Mouse (Mus musculus) neural tube, embryonic 11.5 days (tissue): ENCODE measurements around the gene Ugt8a. TPM values are rescaled to one million over a fixed set of nuclear protein-coding genes. Genes with fewer than 3 reads are reported as not detected.

Experiments used
- ATAC-seq: fragments of 200-750 bp; cut with Nextera tagmentation; 2 replicates; pipeline ENCODE4 v1.8.0; 2017; ENCODE audit warnings: moderate number of reproducible peaks, mild to moderate bottlenecking, moderate TSS enrichment, moderate library complexity; ENCODE audit not compliant: insufficient read depth, low FRiP score, low TSS enrichment
- DNase-seq: peaks from one replicate; pipeline ENCODE4 v3.0.0-alpha.2; 2015; ENCODE audit warnings: low spot score
- H3K27ac ChIP-seq: fragments of 300-500 bp; sonication (generic); 2 replicates; pipeline ENCODE4 v1.5.1; 2014; ENCODE audit warnings: low read depth, mild to moderate bottlenecking, low read length
- H3K27me3 ChIP-seq: fragments of 300-500 bp; sonication (generic); 2 replicates; pipeline ENCODE4 v1.6.1; 2014; ENCODE audit warnings: mild to moderate bottlenecking, low read length, mixed read lengths; ENCODE audit not compliant: control insufficient read depth, insufficient read depth
- H3K36me3 ChIP-seq: fragments of 300-500 bp; sonication (generic); 2 replicates; pipeline ENCODE4 v1.6.1; 2014; ENCODE audit warnings: mild to moderate bottlenecking, low read length, moderate library complexity, mixed read lengths; ENCODE audit not compliant: control insufficient read depth, insufficient read depth
- H3K4me1 ChIP-seq: fragments of 300-500 bp; sonication (generic); 2 replicates; pipeline ENCODE4 v1.6.1; 2014; ENCODE audit warnings: low read length, mixed read lengths; ENCODE audit not compliant: control insufficient read depth, insufficient read depth
- H3K4me2 ChIP-seq: fragments of 300-500 bp; sonication (generic); 2 replicates; pipeline ENCODE4 v1.6.1; 2014; ENCODE audit warnings: low read depth, mild to moderate bottlenecking, moderate library complexity
- H3K4me3 ChIP-seq: fragments of 300-500 bp; sonication (generic); 2 replicates; pipeline ENCODE4 v1.5.1; 2014; ENCODE audit warnings: low read depth, low read length
- H3K9ac ChIP-seq: fragments of 300-500 bp; sonication (generic); 2 replicates; pipeline ENCODE4 v1.6.1; 2014; ENCODE audit warnings: mild to moderate bottlenecking, low read length
- H3K9me3 ChIP-seq: fragments of 300-500 bp; sonication (generic); 2 replicates; pipeline ENCODE4 v1.6.1; 2016; ENCODE audit warnings: low read length; ENCODE audit not compliant: control insufficient read depth
- WGBS: fragments of 180-500 bp; shearing (Covaris S2); extraction: QIAGEN DNeasy Blood & Tissue Kit; methylation state at CpG from one replicate; pipeline ENCODE4 v1.1.7; 2014; 5-methylcytosine and 5-hydroxymethylcytosine counted together
- polyA plus RNA-seq: library from polyadenylated mRNA; unstranded; fragments of >200 nt; fragmentation: Nextera tagmentation; extraction: Ambion mirVana; gene quantifications from 2 replicates; pipeline ENCODE4 v1.2.1, GENCODE M21; 2014

The Ugt8a gene
- polyA plus RNA-seq, 1 experiment from 2014 or later, result 4.4 TPM

GRCm38 (mm10) chr3:125940811-125941210 lies 2.4 kb upstream of the Ugt8a start:
- H3K4me2 ChIP-seq, result no peak overlapping the region
- H3K9me3 ChIP-seq, result no peaks in the 10 kb centered on the region
- 0 out of 2 replicates have a peak, but pooled peaks cover 4% of the 10 kb centered on the region for H3K27me3 ChIP-seq
- no peak overlapping the region for H3K9ac ChIP-seq
- no peak overlapping the region for H3K27ac ChIP-seq
- H3K36me3 ChIP-seq, result no peaks in the 10 kb centered on the region
- ATAC-seq (no peak), DNase-seq (no peak)
- no peak overlapping the region for H3K4me3 ChIP-seq
- 78% methylated on average over 3 of the region's 3 CpGs for WGBS
- peaks cover 4% of the 10 kb centered on the region; the same call in 1 of the 2 replicates for H3K4me1 ChIP-seq

- ATAC-seq, result peak; percentile 80
- Histone ChIP-seq H3K9ac (no peak overlapping the region), H3K4me3 (peak overlapping the region; percentile 70), H3K4me2 (peak overlapping the region; percentile 85), H3K4me1 (peaks cover 4% of the 10 kb centered on the region; the same call in 1 of the 2 replicates), H3K36me3 (no peaks in the 10 kb centered on the region), H3K27ac (no peak overlapping the region), H3K9me3 (no peaks in the 10 kb centered on the region), H3K27me3 (0 out of 2 replicates have a peak, but pooled peaks cover 4% of the 10 kb centered on the region)
- 0% methylated on average over 16 of the region's 37 CpGs for WGBS
- no peak for DNase-seq
Observed at GRCm38 (mm10) chr3:125938756-125939109, 314 bp upstream of the Ugt8a start.

GRCm38 (mm10) chr3:125937536-125938091 lies 805 bp downstream of the Ugt8a start:
- Histone ChIP-seq H3K4me2 (peak overlapping the region; percentile 85), H3K9ac (peak overlapping the region; percentile 58), H3K4me1 (peaks cover 4% of the 10 kb centered on the region; the same call in 1 of the 2 replicates), H3K9me3 (no peaks in the 10 kb centered on the region), H3K36me3 (no peaks in the 10 kb centered on the region), H3K27me3 (0 out of 2 replicates have a peak, but pooled peaks cover 4% of the 10 kb centered on the region), H3K27ac (peak overlapping the region; percentile 34; the same call in 1 of the 2 replicates), H3K4me3 (peak overlapping the region; percentile 70)
- DNase-seq, result peak; percentile 53
- WGBS, result 1% methylated on average over 38 of the region's 43 CpGs
- peak; percentile 64 for ATAC-seq

DNA sequence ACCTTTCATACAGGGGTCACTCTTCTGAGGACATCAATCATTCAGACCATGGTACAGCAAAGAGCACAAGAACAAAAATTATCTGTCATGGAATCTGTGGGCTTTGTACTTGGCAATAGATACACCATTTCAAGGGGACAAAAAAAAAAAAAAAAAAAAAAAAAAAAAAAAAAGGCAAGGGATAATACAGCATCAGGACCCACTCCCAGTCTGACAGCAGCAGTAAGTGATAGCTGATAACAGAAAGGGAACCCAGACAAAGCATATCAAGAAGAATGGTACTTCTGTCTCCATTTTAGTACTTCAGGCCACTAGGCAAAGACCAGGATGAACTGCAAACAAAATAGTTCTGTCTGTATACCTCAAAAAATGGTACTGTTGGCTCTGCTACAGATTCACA lies 2.6 kb downstream of the Ugt8a start:
- H3K4me1 ChIP-seq, result peaks cover 4% of the 10 kb centered on the region; the same call in 1 of the 2 replicates
- ATAC-seq (no peak), DNase-seq (no peak)
- no peak overlapping the region for H3K9ac ChIP-seq
- H3K27me3 ChIP-seq, result 0 out of 2 replicates have a peak, but pooled peaks cover 4% of the 10 kb centered on the region
- no peak overlapping the region for H3K4me3 ChIP-seq
- no peak overlapping the region for H3K27ac ChIP-seq
- H3K36me3 ChIP-seq, result no peaks in the 10 kb centered on the region
- no peak overlapping the region for H3K4me2 ChIP-seq
- no peaks in the 10 kb centered on the region for H3K9me3 ChIP-seq

GRCm38 (mm10) chr3:125932594-125933237 lies 5.7 kb downstream of the Ugt8a start:
- no peak overlapping the region for H3K4me2 ChIP-seq
- WGBS, result 93% methylated on average over 3 of the region's 3 CpGs
- ATAC-seq, result no peak

GRCm38 (mm10) chr3:125931059-125931458 lies 7.4 kb downstream of the Ugt8a start:
- no peaks in the 10 kb centered on the region for H3K27me3 ChIP-seq
- 63% methylated on average over 1 of the region's 1 CpGs for WGBS

More at GRCm38 (mm10) chr3:125932594-125933237, 5.7 kb downstream of the Ugt8a start:
- Histone ChIP-seq H3K9ac (no peak overlapping the region), H3K4me1 (peaks cover 4% of the 10 kb centered on the region; the same call in 1 of the 2 replicates), H3K4me3 (no peak overlapping the region), H3K9me3 (no peaks in the 10 kb centered on the region), H3K27ac (no peak overlapping the region), H3K36me3 (no peaks in the 10 kb centered on the region), H3K27me3 (0 out of 2 replicates have a peak, but pooled peaks cover 4% of the 10 kb centered on the region)
- DNase-seq, result no peak

DNA sequence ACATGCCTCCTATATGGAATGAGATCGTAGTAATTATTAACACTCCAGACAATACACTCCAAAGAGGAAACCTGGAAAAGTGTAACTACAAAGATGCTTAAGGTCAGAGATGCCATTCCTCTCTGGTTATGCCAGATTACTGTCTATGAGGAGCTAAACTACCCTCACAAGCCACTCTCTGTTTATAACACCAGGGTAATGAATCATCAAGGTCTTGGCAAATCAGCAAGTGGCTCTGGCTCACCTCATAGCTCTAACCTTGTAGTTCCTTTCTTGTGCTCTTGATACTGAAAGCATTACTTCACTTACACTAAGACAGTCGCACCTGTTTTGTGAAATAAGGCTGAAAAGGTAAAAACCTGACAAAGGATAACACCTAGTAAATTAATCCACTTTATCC lies 17.5 kb downstream of the Ugt8a start:
- Histone ChIP-seq H3K36me3 (no peaks in the 10 kb centered on the region), H3K27ac (no peak overlapping the region), H3K4me2 (no peak overlapping the region), H3K27me3 (no peaks in the 10 kb centered on the region), H3K9me3 (no peaks in the 10 kb centered on the region), H3K4me1 (no peaks in the 10 kb centered on the region), H3K9ac (no peak overlapping the region), H3K4me3 (no peak overlapping the region)
- 68% methylated on average over 2 of the region's 2 CpGs for WGBS
- DNase-seq (no peak), ATAC-seq (no peak)

More at GRCm38 (mm10) chr3:125931059-125931458, 7.4 kb downstream of the Ugt8a start:
- DNase-seq (no peak), ATAC-seq (no peak)
- Histone ChIP-seq H3K4me2 (no peak overlapping the region), H3K9me3 (no peaks in the 10 kb centered on the region), H3K4me3 (no peak overlapping the region), H3K9ac (no peak overlapping the region), H3K4me1 (no peaks in the 10 kb centered on the region), H3K36me3 (no peaks in the 10 kb centered on the region), H3K27ac (no peak overlapping the region)

GRCm38 (mm10) chr3:125898976-125899375 lies 39.4 kb downstream of the Ugt8a start:
- 69% methylated on average over 1 of the region's 1 CpGs for WGBS
- Histone ChIP-seq H3K4me2 (no peak overlapping the region), H3K9ac (no peak overlapping the region), H3K27me3 (no peaks in the 10 kb centered on the region), H3K9me3 (no peaks in the 10 kb centered on the region), H3K36me3 (no peaks in the 10 kb centered on the region), H3K4me3 (no peak overlapping the region), H3K27ac (no peak overlapping the region), H3K4me1 (no peaks in the 10 kb centered on the region)
- ATAC-seq (no peak), DNase-seq (no peak)

- DNase-seq, result no peak
Observed at GRCm38 (mm10) chr3:125887109-125887508, 51.3 kb downstream of the Ugt8a start.

More at GRCm38 (mm10) chr3:125887109-125887508, 51.3 kb downstream of the Ugt8a start:
- no peak for ATAC-seq
- H3K27ac ChIP-seq, result no peak overlapping the region
- no peaks in the 10 kb centered on the region for H3K4me1 ChIP-seq
- no peak overlapping the region for H3K4me2 ChIP-seq
- H3K4me3 ChIP-seq, result no peak overlapping the region
- no peaks in the 10 kb centered on the region for H3K36me3 ChIP-seq
- H3K9ac ChIP-seq, result no peak overlapping the region
- WGBS, result 65% methylated on average over 2 of the region's 2 CpGs
- no peaks in the 10 kb centered on the region for H3K27me3 ChIP-seq
- no peaks in the 10 kb centered on the region for H3K9me3 ChIP-seq
